Mouse (Mus musculus) lung, adult 18-20 months (tissue): ENCODE measurements around the gene Tmem248.

Experiments used
- DNase-seq, 2 experiments: peaks; one replicate each; pipeline ENCODE4 v3.0.0; 2022; ENCODE audit warnings: mixed read lengths in 2 of 2

The Tmem248 gene

DNA sequence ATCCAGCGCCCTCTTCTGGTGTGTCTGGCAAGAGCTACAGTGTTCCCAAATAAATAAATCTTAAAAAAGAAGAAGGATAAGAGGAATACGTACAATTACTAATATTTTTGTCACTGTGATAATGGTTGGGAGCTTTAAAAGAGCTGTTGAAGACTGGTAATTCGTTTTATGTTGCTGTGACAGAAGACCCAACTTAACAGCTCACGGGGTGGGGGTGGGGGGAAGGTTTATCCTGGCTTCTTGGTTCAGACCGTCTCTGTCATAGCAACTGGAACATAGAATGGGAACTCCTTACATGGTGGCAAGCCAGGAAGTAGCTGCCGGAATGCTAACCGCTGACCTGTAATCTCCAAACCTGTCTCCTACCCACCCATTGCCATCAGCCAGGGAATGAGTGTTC is at the start of gene Tmem248:
Tmem248 (plus strand) TSS at position 301 of the 400 bp plus-strand sequence.
- no peak for DNase-seq

- DNase-seq = no peak
Measured at GRCm38 (mm10) chr5:130169109-130169508, 47.8 kb upstream of the Tmem248 start.

GRCm38 (mm10) chr5:130170666-130171422 is 46.0 kb upstream of the Tmem248 start:
- DNase-seq = no peak

GRCm38 (mm10) chr5:130171423-130171954 is 45.4 kb upstream of the Tmem248 start, which contains the start of gene Rabgef1:
Gene Rabgef1, plus strand, starts transcription at chr5:130171798.
- DNase-seq = peak; percentile 96 to 97

GRCm38 (mm10) chr5:130171956-130172601 is 44.8 kb upstream of the Tmem248 start:
- peak; percentile 57 to 65 for DNase-seq

DNA sequence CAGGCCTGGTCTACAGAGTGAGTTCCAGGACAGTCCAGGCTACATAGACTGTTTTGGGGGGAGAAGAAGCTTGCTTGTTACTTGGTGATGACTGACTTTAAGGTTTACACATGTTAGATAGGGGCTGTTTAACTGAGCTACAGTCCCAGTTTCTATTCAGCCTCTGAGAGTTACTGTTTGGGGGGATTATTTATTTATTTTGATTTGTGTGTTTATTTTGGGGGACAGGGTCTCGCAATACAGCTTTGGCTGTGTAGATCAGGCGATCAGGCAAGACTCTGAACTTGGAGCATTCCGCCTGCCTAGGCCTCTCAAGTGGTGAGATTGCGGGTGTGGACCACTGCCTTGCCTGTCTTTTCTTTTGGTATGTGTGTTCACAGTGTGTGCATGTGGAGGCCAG is 43.9 kb upstream of the Tmem248 start:
- DNase-seq = no peak

GRCm38 (mm10) chr5:130177871-130178270 is 39.0 kb upstream of the Tmem248 start:
- peak; percentile 52 to 74 for DNase-seq

DNA sequence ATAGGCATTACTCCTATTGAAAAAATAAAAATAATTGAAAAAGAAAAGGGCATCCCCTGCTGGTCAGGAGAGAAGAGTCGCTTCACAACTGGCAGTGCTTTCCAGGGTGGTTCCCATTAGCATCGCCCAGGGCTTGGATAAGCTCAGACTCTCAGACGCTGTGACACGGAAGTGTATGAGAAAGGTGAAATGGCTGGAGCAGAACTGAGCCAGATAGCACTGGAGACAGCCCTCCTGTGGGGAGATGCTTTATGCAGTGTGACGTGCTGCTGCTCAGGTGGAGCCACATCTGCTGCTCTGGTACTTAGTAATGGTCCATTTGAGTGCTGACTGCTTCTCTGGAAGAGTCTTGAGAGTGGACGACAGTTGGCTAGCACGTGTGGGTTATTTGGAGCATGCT is 36.5 kb upstream of the Tmem248 start:
- no peak for DNase-seq

- no peak for DNase-seq
Measured at GRCm38 (mm10) chr5:130181740-130182540, 34.9 kb upstream of the Tmem248 start.

GRCm38 (mm10) chr5:130182541-130182821 is 34.4 kb upstream of the Tmem248 start:
- no peak for DNase-seq

DNA sequence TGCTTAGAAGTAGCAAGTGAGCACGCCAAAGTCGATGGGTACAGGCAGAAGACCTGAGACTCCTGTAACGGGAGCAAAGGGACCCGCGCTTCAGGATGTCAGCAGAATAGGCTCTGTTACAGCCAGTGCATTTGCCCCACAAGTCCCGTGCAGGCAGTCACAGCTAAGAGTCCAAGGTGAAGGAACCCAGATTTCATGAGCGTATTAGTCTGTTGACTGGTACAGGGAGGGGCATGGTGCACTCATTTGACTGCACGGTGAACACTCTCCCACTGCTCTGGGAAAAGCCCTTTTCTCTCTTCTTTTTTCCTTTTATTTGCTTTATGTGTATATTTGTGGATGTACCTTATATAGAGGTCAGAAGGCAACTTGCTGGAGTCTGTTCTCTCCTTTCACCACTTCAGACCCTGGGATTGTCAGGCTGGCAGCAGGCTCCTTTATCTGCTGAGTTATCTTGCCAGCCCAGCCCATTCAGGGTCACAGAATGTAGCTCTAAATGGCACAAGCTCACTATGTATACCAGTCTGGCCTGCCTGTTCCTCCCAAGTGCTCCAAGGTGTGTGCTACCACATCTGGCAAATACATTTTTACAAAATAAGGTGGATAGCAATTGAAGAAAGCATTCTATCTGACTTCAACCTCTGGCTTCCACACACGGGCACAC is 32.6 kb upstream of the Tmem248 start:
- DNase-seq = no peak

DNA sequence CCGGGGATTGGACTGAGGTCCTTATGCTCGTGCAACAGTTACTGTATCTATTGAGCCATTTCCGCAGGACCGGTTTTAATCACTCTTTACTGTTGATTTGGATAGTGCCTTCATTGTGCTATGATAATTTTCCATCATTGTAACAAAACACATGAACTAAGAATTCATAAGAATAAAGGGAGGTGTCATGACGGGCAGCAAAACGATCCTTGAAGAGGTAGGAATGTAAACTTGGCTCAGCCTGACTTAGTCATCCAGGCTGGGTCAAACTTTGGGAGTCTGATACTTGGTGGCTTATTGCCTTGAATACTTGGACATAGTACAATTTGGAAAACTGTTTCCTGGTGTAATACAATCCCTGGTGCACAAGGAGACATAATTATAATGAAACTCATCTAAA is 31.6 kb upstream of the Tmem248 start:
- DNase-seq = no peak

DNA sequence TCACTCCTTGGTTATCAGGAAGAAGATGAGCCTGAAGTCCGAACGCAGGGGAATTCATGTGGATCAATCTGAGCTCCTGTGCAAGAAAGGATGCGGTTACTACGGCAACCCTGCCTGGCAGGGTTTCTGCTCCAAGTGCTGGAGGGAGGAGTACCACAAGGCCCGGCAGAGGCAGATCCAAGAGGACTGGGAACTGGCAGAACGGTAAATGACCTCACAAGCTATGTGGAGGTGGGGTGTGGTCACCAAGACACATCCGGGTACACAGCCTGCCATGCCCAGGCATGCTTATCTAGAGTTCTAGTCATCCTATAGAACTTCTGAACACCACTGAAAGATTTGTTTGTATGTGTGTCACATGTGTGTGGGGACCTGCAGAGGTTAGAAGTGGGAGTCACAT is 29.5 kb upstream of the Tmem248 start:
- DNase-seq = peak in 1 of 2 experiments; percentile 51

GRCm38 (mm10) chr5:130190909-130191308 is 26.0 kb upstream of the Tmem248 start:
- DNase-seq = no peak

DNA sequence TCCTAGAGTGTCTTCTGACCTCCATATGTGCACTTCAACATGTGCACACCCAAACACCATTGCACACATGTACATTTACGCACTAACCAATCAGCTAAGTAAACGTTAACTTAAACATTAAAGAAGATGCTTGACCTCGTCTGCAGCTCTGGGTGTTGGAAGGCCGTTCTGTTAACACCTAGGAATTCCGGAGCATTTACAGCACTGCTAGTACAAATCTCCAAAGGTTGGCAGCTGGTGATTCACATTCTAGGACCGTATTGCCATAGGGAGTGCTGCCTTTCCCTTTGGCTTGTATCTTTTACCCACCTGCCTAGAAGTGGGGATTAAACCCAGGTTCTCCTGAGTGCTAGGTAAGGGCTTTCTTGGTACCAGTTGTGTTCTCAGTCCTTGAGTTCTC is 25.0 kb upstream of the Tmem248 start:
- no peak for DNase-seq

GRCm38 (mm10) chr5:130192356-130192944 is 24.4 kb upstream of the Tmem248 start:
- DNase-seq = peak; percentile 73 to 81

- DNase-seq = no peak
Measured at GRCm38 (mm10) chr5:130193760-130194159, 23.1 kb upstream of the Tmem248 start.

DNA sequence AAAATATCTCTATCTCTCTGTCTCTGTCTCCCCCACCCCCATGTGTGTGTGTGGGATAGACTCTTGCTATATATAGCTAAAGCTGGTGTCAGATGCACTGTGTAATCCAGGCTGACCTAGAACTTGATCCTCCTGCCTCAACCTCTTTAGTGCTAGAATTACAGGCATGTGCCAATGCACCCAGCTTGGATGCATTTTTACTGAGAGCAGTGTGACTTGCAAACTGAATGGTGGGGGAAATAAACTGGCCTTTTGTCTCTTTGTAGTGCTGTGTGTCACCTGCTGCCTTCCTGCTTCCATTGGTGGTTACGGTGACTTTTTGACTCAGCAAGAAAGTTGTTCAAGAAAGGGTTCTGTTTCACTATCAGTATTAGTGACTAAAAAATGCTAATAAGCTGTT is 20.6 kb upstream of the Tmem248 start:
- no peak for DNase-seq

DNA sequence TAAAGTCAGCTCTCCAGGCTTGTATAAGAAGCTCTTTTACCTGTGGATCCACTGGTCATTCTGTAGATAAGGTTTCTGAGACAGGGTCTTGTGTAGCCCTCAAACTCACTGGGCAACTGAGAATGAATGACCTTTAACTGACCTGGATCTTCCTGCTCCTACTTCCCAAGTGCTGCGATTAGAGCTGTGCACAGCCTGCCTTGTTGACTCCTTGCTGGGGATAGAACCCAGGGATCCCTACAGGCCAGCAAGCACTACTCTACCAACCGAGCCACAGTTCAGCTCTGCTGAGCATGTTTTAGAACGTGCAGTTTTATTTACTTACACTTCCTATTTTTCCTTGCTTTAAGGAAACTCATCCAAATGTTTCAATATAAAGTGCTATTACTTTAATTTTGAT is 19.4 kb upstream of the Tmem248 start:
- no peak for DNase-seq

- no peak for DNase-seq
Measured at GRCm38 (mm10) chr5:130197981-130198380, 18.9 kb upstream of the Tmem248 start.

DNA sequence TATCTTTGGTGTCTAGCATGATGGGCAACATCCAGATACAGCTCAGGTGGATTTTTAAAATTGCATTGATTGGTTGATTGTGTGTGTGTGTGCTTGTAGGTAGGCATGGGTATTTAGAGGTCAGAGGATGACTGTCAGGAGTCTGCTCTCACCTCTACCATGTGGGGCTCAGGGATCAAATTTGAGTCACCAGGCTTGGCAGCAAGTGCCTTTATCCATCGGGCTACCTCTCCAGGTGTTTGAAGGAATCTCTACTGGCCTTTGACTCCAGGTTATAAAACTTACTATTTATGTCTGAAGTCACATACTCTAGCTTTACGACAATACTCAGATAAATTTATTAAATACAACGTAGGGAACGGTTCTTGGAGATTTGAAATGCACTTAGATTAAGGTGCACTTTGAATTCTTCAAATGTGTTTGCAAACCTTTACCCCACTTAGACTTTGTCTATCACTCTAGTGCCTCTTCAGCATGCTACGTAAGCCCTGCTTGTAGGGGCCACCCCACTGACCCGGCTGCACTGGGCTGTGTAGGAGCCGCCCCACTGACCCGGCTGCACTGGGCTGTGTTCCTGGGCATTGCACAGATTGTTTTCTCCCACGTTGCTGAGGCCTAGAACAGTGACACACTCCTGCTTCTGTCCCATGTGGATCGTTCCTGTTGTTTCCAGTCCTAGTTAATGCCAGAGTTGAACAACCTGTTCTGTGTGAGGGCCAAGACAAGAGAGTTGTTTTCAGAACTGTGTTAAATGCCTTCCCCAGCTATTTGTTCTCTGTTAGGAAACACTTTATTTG is 16.4 kb upstream of the Tmem248 start:
- peak; percentile 79 to 87 for DNase-seq

DNA sequence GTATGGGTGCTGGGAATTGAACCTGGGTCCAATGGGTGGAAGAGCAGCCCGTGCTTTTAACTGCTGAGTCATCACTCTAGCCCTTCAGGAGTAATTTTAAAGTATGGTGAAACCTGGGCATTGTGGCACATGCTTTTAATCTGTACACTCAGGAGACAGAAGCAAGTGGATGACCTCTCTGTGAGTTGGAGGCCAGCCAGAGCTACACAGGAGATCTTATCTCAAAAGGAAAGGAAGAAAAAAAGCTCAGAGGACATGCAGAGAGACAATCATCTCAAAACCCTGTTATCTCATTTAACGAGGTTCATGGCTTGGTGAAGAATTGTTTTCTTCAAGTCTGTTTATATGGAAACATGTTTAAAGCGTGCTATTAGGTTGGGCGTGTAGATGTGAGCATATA is 12.9 kb upstream of the Tmem248 start:
- no peak for DNase-seq
